Mouse (Mus musculus) skeletal muscle tissue, adult 2 months (tissue): Measurements from ENCODE around the gene Strap.

Source experiments
- DNase-seq: peaks from one replicate; pipeline ENCODE4 v3.0.0-alpha.2; 2012; ENCODE audit warnings: low read depth, low spot score

Strap gene

DNA sequence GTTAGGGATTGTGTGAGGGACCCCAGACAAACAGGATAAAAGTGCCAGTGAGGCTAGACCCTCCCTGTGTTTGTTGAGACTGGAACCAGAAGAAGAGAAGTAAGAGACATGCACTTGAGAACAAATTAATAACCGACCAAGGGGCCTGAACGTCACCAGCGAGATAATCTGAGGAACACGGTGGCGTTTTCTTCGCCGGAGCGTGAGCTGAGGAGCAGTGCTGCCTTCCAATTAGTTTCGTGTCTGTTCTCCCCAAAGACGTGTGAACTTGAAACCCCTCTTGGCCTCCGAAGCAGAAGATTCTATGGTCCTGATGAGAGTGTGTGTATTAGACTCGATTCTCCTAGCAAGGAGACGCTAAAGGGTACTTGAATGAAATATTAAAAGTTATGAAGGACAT is 39.3 kb downstream of the Strap start:
- DNase-seq, result no peak

DNA sequence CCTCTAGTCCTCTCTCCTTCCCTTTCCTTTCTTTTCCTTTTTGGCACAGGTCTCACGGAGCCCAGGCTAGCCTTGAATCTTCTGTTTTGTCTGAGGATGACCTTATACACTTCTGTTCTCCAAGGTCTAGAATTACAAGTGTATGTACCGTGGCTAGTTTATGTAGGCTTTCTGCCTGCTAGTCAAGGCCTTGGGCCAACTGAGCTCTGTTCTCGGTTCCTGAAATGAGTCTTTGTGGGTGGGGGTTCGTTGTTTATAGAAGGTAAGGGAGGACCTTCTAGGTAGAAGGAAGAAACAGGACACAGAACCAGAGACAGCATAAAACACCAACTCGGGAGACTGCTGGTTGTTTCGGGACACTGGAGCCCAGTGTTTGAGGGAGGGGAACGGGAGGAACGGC is 40.3 kb downstream of the Strap start:
- DNase-seq, result no peak

DNA sequence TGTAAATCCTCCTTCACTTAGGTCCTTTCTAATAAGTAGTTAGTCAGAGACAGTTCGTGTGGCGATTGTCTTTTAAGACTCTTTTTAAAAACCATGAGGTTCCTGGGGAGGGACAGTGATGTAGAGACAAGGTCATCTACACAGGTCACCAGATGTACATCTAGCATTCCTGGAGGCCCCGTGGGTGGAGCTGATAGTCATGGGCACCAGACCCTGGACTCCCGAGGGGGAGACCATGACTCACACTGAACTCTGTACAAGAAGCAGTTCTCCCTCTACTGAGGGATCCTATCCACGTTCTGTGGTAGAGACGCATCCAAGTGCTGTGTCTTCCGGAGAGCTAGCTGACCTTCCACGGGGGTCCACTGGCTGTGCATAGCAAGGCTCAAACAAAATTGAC is 42.1 kb downstream of the Strap start:
- no peak for DNase-seq

DNA sequence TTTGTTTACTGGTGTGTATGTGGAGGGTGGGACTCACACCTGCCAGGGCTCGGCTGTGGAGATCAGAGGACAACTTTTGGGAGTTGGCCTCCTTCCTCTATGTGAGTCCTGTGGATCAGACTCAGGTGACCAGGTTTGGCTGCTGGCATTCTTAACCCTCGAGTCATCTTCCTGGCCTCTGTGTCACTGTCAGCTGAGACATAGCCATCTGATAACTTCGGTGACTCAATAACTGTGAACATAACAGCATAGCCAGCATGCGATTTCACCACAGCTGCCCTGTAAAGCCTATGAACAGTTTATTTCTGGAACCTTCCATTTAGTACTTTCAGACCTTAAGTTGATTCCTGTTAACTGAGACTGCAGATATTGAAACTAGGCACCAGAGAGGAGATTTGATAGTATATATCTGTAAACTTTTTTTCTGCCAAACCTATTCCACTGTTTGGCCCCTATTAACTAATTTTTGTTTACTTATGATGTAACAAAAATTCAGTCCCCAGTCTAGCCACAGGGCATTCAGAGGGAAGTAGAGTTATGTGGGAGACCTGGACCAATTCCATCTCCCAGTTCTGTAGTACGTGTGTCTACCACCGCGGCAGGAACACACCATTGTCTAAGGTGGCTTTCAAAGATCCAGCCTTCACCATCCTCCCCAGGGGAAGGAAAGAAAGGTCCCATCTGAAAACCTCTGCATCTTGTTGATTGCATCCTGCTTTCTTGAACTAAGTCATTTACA is 49.2 kb downstream of the Strap start:
- DNase-seq, result no peak

DNA sequence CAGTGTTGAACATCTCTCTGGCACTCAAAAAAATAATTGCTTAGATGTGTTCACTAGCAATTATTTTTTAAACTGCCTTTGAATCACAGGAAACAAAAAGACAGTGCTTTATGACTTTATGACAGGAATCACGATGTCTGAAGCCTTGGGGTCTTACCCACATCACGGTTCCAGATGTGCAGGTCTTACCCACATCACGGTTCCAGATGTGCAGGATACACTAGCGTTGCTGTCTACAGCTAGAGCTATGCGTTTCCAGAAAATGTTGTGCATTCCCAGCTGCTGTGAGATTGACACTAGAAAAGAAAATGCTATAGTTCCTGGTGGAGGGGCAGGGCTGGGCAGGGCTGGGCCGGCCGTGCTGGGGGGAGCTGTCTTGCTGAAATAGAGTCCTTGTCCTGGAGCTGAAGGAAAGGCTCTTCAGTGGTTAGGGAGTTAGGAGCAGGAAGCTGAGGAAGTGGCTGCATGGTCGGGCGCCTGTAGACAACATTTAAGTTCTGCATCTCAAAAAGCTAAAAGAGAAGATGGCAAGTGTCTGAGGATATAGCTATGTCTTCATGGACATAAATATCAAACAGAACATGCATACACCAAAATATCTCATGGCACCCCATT is 54.2 kb downstream of the Strap start:
- no peak for DNase-seq

DNA sequence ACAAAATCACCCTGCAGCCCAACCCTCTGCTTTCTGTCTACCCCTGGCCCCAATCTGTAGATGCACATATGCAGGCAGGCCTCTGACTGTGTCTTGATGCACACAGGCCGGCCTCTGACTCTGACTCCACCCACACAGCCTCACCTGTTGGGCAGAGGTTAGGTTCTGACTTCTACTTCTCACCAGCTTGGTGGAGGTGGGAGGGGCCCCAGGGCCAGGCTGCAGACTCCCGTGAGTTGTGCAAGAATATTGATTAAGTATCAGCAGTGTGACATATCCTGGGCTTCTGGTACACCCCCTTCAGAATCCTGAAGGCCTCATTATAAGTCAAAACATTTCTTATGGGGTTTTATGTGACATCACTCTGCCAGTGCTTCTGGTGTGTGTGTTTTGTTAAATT is 54.8 kb downstream of the Strap start:
- no peak for DNase-seq

DNA sequence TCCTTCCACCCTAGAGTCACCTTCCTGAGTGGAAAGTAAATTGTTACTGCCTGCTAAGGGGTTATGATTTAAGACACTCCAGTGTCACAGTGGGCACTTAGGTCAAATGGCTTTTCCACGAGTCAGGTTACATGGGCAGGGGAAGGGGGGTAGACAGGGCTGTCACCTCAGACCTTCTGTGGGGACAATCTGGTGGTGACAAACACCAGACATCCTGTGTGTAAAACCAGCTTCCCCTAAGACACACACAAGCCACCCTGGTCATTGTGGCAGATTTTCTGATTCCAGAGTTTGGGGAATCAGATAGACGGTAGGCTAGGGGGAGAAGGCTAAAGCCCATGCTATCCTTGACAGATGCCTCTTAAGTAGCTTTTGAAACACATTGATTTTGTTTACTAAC is 60.6 kb downstream of the Strap start:
- DNase-seq, result no peak

DNA sequence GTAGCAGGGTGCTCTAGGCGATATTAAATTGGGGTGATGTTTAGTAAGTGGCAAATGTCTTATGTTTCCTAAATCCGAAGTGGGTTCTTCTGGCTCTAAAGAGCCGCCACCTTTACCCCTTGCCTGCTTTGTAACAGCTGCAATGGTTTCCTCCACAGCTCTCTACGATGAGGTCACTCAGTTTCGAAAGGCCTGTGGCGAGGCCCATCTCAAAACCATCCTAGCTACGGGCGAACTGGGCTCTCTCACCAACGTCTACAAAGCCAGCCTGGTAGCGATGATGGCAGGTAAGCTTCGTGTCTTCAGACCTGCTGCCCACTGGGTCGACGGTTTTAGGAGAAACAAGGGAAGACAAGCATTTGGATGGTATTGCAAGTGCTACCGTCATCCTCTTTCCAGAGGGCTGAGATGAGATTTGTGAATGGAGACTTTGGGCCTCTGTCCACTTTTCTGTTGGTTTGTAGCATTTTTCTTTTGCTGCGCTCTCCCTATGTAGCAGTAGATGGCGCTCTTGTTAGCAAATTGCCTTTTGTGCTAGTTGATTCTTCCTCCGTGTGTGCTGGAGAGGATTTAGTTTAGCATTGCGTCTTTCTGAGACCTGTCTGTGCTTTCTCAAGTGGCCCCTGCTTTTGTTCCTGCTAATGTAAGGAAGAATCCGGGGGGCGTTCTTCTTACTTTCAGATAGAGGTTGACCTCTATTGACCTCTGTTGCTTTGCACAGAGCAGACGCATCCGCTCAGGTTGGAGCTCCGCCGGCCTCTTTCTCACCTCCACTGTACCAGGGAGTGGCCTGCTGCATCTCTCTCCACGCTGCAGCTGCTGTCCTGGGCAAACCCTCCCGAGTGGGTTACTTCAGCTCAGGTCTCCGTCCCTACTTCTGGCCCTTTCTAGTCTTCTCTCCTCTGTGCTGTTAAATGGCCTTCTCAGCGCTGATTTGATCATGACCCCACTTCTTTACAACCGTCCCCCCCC is 62.0 kb downstream of the Strap start:
- no peak for DNase-seq

DNA sequence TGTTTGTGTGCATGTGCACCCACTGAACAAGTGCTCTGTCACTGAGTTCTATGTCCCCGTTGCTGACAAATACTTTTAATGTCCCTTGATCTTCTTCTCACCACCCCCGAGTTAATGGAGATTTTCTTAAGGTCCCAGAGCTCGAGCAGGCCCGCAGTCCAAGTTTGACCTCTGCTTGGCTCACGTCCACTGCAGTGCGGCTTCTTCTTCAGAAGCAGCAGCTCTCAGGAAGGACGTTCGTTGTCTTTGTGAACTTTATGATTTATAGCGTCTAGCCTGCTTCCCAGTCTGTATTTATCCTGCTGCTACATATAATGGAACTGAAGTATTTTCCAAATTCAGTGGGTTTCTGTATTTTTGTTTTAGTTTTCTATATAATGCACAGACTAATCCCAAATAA is 64.4 kb downstream of the Strap start:
- no peak for DNase-seq
